Mouse (Mus musculus) embryonic fibroblast, embryonic 13.5 days (primary cell): ENCODE measurements around the gene Rnf208. TPM values are rescaled to one million over a fixed set of nuclear protein-coding genes. Genes with fewer than 3 reads are reported as not detected.

Source experiments
- H3K27ac ChIP-seq: 2 replicates; pipeline ENCODE4 v1.5.1; 2012; ENCODE audit warnings: low read length, control low read depth, inconsistent platforms; ENCODE audit not compliant: insufficient read depth
- H3K4me1 ChIP-seq: 2 replicates; pipeline ENCODE4 v1.6.1; 2011; ENCODE audit warnings: low read length; ENCODE audit not compliant: control insufficient read depth, insufficient read depth
- H3K4me3 ChIP-seq: 2 replicates; pipeline ENCODE4 v1.5.1; 2011; ENCODE audit warnings: mild to moderate bottlenecking, control low read depth, low read length; ENCODE audit not compliant: insufficient read depth
- CTCF ChIP-seq: IDR thresholded peaks from 2 replicates; pipeline ENCODE4 v1.5.1; 2011; ENCODE audit warnings: mild to moderate bottlenecking, control low read depth, low read length, moderate library complexity, borderline replicate concordance; ENCODE audit not compliant: insufficient read depth
- POLR2A ChIP-seq: IDR thresholded peaks from 2 replicates; pipeline ENCODE4 v1.6.1; 2011; ENCODE audit warnings: low read depth, mild to moderate bottlenecking, control low read depth, low read length, moderate library complexity
- polyA plus RNA-seq: library from polyadenylated mRNA; stranded (reverse); fragments of >200 nt; gene quantifications from 2 replicates; pipeline ENCODE4 v1.2.4, GENCODE M21; 2011; ENCODE audit warnings: low read depth; ENCODE audit not compliant: missing spikeins, insufficient read length

Rnf208 gene
- polyA plus RNA-seq, 1 experiment: 0.42 TPM

DNA sequence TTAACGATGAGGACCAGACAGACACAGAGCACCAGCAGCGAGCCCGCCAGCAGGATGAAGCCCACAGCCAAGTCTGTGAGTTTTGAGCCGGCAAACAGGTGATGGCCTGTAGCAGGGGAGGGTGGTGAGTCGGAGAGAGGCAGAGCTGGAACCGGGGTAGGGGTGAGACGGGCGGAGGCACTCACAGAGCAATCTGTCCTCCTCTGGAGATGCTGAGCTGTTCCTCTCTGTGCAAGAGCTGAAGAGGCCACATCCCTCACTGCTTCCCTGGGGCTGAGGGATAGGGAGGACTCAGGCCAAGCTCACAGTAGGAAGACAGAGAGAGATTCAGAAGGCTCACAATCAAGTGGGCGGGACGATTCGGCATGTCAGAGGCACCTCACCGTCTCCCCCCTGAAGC, 11.0 kb upstream of the Rnf208 start:
- Histone ChIP-seq H3K4me1 (no peaks in the 10 kb centered on the region), H3K27ac (no peak overlapping the region), H3K4me3 (no peak overlapping the region)
- no peak for TF ChIP-seq CTCF
- TF ChIP-seq POLR2A: no peak

DNA sequence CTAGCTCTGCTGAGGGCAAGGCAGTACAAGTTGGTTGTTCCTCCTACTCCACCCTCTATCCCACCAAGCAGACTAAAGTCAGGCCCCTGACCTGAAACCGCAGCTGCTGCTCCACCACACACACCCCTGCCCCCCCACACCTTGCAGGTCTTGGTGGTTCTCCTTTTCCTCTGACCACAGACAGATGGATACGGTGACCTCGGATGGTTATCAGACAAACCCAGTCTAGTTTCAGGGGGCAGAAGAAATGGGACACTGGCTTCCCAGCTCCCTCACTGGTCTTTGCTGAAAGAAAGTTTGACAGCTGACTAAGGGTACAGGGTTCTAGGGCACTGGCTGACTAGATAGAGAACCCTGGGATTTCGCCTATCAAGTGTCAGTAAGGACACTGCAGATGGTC, 8.6 kb upstream of the Rnf208 start:
- Histone ChIP-seq H3K27ac (no peak overlapping the region), H3K4me1 (0 out of 2 replicates have a peak, but pooled peaks cover 3% of the 10 kb centered on the region), H3K4me3 (no peak overlapping the region)
- TF ChIP-seq POLR2A (no peak), CTCF (no peak)

DNA sequence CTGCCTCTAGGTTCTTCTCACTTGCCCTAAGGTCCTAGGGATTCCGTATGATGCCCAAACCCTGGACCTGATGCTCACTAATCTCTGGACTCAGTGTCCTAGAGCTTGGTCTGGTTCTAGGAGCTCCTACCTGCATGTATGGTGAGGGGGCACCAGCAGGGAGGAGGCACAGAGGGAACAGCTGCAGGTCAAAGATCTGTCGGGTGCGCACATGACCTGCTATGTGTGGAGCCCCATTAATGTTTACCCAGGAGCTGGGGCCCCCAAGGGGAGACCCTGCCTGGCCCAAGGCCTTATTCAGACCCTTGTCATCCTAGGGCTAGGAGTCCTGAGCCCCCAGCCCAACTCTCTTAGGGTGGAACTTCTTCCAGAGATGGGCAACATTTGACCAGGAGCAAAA, 8.0 kb upstream of the Rnf208 start, which contains the start of gene Slc34a3:
TSS of gene Slc34a3 (minus strand) at position 315 of the 400 bp plus-strand sequence.
- TF ChIP-seq CTCF (no peak), POLR2A (no peak)

DNA sequence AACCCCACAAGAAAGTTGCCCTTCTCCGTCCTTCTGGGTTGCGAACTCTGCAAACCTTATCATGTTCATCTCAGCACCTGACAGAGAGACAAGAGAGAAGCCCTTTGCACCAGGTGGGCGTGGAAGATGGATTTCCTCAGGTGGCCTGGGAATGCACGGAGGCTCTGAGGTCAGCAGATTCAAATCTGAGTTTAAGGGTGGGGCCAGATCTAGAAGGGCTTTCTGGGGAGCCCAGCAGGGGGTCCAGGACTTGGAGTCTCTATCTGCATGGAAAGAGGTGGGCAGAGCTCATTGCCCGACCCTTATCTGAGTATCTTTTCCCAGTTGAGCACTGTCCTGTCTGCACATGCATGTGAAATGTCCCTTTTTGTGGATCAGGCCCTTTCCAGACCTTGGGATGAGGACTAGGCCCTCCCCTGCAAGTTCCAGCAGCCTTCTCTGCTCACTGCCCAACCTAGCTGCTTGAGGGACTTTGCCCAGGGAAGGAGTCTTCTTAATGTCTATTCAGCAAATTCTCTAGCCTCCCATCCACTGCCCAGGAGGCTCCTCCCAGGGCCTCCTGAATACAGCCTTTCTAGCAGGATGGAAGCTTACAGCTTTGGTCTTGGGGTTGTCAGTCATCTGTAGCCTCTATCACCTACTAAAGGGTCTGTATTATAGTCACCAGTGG, 7.4 kb upstream of the Rnf208 start:
- Histone ChIP-seq H3K27ac (no peak overlapping the region), H3K4me1 (0 out of 2 replicates have a peak, but pooled peaks cover 3% of the 10 kb centered on the region), H3K4me3 (no peak overlapping the region)
- no peak for TF ChIP-seq CTCF
- TF ChIP-seq POLR2A: no peak

More for the DNA sequence above, 8.0 kb upstream of the Rnf208 start, which contains the start of gene Slc34a3:
- Histone ChIP-seq H3K27ac (no peak within 1 kb of the TSS), H3K4me3 (no peak within 1 kb of the TSS), H3K4me1 (0 out of 2 replicates have a peak, but pooled peaks cover 3% of the 10 kb centered on the region)

DNA sequence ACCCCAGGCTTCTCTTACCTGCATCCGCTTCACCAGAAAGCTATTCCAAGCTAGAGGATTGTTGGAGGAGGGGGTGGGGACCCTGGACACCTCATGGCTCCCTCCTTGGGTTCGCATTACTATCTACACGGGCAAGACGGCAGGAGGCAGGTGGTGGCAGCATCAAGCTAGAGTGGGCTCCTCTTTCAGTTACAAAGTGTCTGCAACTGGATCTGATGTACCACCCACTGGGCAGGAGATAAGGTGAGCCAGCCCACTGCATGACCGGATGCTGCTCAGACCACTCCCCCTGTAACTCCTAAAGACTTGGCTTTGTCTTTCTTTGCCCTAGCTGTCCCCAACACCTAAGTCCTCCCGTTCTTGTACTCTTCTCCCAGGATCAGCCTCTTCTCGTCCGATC, 5.4 kb upstream of the Rnf208 start, which contains the start of gene Rnf224:
TSS of gene Rnf224 (minus strand) at position 174 of the 400 bp plus-strand sequence.
- Histone ChIP-seq H3K4me1 (0 out of 2 replicates have a peak, but pooled peaks cover 3% of the 10 kb centered on the region), H3K27ac (no peak within 1 kb of the TSS), H3K4me3 (no peak within 1 kb of the TSS)
- TF ChIP-seq CTCF (no peak), POLR2A (no peak)

DNA sequence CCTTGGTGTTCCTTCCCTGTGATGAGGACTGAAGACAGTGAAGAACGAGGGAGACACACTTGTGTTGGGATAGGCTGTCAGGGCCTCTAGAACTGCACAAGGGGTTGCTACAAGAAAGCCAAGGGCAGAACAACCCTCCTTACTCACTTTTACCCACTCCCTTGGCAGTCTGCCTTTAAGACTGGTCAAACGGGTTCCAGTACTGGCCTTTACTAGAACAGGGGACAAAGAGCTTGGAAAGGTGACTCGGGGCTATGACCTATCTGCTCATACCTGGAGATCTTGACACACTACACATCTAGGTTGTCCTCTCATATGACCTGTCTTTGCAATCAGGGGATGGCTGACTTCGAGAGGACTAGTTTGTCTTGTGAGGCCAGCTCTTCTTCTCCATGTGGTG, 4.5 kb upstream of the Rnf208 start:
- Histone ChIP-seq H3K27ac (no peak overlapping the region), H3K4me3 (no peak overlapping the region), H3K4me1 (0 out of 2 replicates have a peak, but pooled peaks cover 3% of the 10 kb centered on the region)
- no peak for TF ChIP-seq CTCF
- TF ChIP-seq POLR2A: no peak

DNA sequence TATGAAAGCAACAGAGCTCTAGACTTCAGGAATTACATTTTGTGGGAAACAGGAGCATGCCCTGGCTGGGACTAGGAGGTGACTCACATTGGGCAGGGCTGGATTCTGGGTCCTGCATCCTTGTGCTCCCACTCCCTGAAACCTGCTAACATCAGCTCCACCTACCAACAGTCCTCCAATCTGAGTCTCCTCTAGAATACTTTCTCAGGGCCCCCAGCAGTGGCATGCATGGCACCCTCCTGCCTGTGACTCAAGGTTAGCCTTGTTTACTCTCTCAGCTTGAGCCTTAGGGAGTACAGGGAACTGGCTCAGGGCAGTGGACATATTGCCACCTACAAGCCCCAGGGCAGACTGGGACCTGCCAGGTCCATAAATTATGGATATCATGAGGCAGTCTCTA, 3.9 kb upstream of the Rnf208 start:
- no peak overlapping the region for H3K4me3 ChIP-seq
- TF ChIP-seq CTCF (no peak), POLR2A (no peak)
- 0 out of 2 replicates have a peak, but pooled peaks cover 3% of the 10 kb centered on the region for H3K4me1 ChIP-seq
- H3K27ac ChIP-seq: no peak overlapping the region

DNA sequence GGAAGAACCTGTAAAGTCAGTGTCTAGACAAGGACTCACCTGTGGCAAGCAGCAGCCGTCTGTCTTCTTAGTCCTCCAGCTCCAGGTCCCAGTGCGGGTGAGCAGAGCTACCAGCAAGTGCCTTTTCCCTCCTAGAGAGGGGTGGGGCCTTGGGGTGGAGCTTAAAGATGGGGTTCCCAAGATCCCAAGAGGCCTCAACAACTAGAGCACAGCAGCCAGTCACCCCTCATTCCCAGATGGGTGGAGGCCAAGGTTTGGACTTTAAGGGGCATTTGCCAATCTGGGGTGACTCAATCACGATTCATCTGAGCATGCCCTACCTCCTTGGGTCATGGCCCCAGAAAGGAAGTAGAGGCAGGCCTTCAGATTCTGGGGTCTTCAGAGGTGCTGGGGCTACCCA, 2.3 kb upstream of the Rnf208 start:
- Histone ChIP-seq H3K27ac (no peak overlapping the region), H3K4me1 (0 out of 2 replicates have a peak, but pooled peaks cover 3% of the 10 kb centered on the region), H3K4me3 (no peak overlapping the region)
- TF ChIP-seq CTCF (no peak), POLR2A (no peak)

DNA sequence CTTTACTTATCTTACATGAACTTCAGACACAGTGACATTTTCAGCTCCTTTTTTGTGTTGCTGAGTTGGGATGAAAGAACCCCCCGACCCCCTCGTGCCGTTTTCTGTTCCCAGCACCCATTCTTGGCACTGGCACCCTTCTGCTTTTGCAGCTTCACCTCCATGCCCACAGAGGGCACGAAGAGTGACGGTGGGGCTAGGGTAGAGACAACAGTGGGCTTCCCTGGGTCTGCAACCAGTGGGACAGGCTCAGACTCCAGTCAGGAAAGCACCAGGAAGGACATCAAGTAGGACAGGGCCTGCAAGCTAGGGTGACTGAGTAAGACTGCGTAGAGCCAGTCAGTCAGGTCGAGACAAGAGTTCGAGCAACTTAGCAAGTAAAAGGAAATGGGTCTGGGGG, 1.7 kb upstream of the Rnf208 start:
- H3K4me3 ChIP-seq: no peak overlapping the region
- H3K27ac ChIP-seq: no peak overlapping the region

More for the DNA sequence above, 1.7 kb upstream of the Rnf208 start:
- TF ChIP-seq POLR2A (no peak), CTCF (no peak)
- 0 out of 2 replicates have a peak, but pooled peaks cover 3% of the 10 kb centered on the region for H3K4me1 ChIP-seq
